Mouse (Mus musculus) neural tube, embryonic 13.5 days (tissue): Measurements from ENCODE around the gene Ankrd65. TPM values are rescaled to one million over a fixed set of nuclear protein-coding genes. Genes with fewer than 3 reads are reported as not detected.
A peak's percentile ranks its signal among the peaks of the same experiment; 100 is the strongest.
"Not testable (repeated sequence)": the region's sequence is repeated elsewhere in the genome, so short reads cannot be mapped to it uniquely, and the experiment has no call there.

ENCODE experiments used
- ATAC-seq: fragments of 200-750 bp; cut with Nextera tagmentation; 2 replicates; pipeline ENCODE4 v1.8.0; 2017; ENCODE audit warnings: low read depth, mild to moderate bottlenecking, moderate TSS enrichment, moderate library complexity
- H3K27ac ChIP-seq: fragments of 300-500 bp; sonication (generic); replicated peaks from 2 replicates; pipeline ENCODE4 v1.5.1; 2015; ENCODE audit warnings: moderate library complexity, mild to moderate bottlenecking, inconsistent platforms
- H3K27me3 ChIP-seq: fragments of 300-500 bp; sonication (generic); 2 replicates; pipeline ENCODE4 v1.6.1; 2015; ENCODE audit warnings: mild to moderate bottlenecking, inconsistent platforms
- H3K36me3 ChIP-seq: fragments of 300-500 bp; sonication (generic); 2 replicates; pipeline ENCODE4 v1.6.1; 2015; ENCODE audit warnings: mild to moderate bottlenecking, inconsistent platforms
- H3K4me1 ChIP-seq: fragments of 300-500 bp; sonication (generic); replicated peaks from 2 replicates; pipeline ENCODE4 v1.6.1; 2015; ENCODE audit warnings: inconsistent platforms
- H3K4me2 ChIP-seq: fragments of 300-500 bp; sonication (generic); 2 replicates; pipeline ENCODE4 v1.6.1; 2015; ENCODE audit warnings: inconsistent platforms, mild to moderate bottlenecking, moderate library complexity
- H3K4me3 ChIP-seq: fragments of 300-500 bp; sonication (generic); 2 replicates; pipeline ENCODE4 v1.5.1; 2015; ENCODE audit warnings: mild to moderate bottlenecking, inconsistent platforms
- H3K9ac ChIP-seq: fragments of 300-500 bp; sonication (generic); 2 replicates; pipeline ENCODE4 v1.6.1; 2015; ENCODE audit warnings: moderate library complexity, mild to moderate bottlenecking, inconsistent platforms
- H3K9me3 ChIP-seq: fragments of 300-500 bp; sonication (generic); 2 replicates; pipeline ENCODE4 v1.6.1; 2016; ENCODE audit warnings: inconsistent platforms
- WGBS: fragments of 180-500 bp; shearing (Covaris S2); methylation state at CpG from one replicate; pipeline ENCODE4 v1.1.7; 2015; 5-methylcytosine and 5-hydroxymethylcytosine counted together
- polyA plus RNA-seq: library from polyadenylated mRNA; unstranded; fragments of >200 nt; fragmentation: Nextera tagmentation; extraction: Ambion mirVana; gene quantifications from 2 replicates; pipeline ENCODE4 v1.2.1, GENCODE M21; 2015

The Ankrd65 gene
- not detected in 2 replicates for polyA plus RNA-seq

GRCm38 (mm10) chr4:155790021-155790489, at the start of gene Ankrd65:
TSS of gene Ankrd65 (plus strand) at chr4:155790439.
- no peaks in the 10 kb centered on the region for H3K27me3 ChIP-seq
- ATAC-seq = no peak
- no peak within 1 kb of the TSS for H3K27ac ChIP-seq
- H3K9ac ChIP-seq = no peak within 1 kb of the TSS
- H3K4me3 ChIP-seq = no peak within 1 kb of the TSS
- H3K4me1 ChIP-seq = peaks cover 6% of the 10 kb centered on the region; the same call in 1 of the 2 replicates
- H3K9me3 ChIP-seq = no peaks in the 10 kb centered on the region
- WGBS = 85% methylated on average over 3 of the region's 3 CpGs
- H3K36me3 ChIP-seq = no peaks in the 10 kb centered on the region
- no peak within 1 kb of the TSS for H3K4me2 ChIP-seq

- WGBS = 91% methylated on average over 10 of the region's 10 CpGs
- ATAC-seq, H3K4me3 ChIP-seq, H3K9me3 ChIP-seq, H3K4me2 ChIP-seq, H3K9ac ChIP-seq, H3K27me3 ChIP-seq, H3K27ac ChIP-seq: not testable (repeated sequence)
- Histone ChIP-seq H3K4me1 (peaks cover 26% of the 10 kb centered on the region), H3K36me3 (peaks cover 81% of the 10 kb centered on the region)
Measured at GRCm38 (mm10) chr4:155740681-155741080, 49.6 kb upstream of the Ankrd65 start.

DNA sequence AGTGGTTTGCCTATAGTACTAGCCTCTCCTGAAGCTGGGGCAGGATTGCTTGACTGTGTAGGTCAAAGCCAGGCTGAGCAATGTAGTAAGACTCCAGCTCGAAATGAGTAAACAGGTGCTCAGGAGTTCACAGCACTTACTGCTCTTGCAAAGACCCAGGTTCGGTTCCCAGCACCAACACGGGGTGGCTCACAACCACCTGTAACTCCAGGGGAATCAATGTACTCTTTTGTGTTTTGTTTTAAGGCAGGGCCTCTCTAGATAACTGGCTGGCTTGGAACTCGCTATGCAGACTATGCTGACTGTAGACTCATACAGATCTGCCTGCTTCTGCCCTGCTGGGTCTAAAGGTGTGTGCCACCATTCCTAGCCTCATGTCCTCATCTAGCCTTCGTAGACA, 47.6 kb upstream of the Ankrd65 start:
- no peaks in the 10 kb centered on the region for H3K9me3 ChIP-seq
- H3K27me3 ChIP-seq = no peaks in the 10 kb centered on the region
- H3K27ac ChIP-seq = no peak overlapping the region
- H3K9ac ChIP-seq = no peak overlapping the region
- peaks cover 6% of the 10 kb centered on the region for H3K4me1 ChIP-seq
- ATAC-seq = no peak
- peaks cover 90% of the 10 kb centered on the region for H3K36me3 ChIP-seq
- WGBS = 91% methylated on average over 5 of the region's 5 CpGs
- no peak overlapping the region for H3K4me2 ChIP-seq
- no peak overlapping the region for H3K4me3 ChIP-seq

GRCm38 (mm10) chr4:155744474-155744873, 45.8 kb upstream of the Ankrd65 start:
- 94% methylated on average over 8 of the region's 8 CpGs for WGBS
- Histone ChIP-seq H3K27me3 (no peaks in the 10 kb centered on the region), H3K4me1 (no peaks in the 10 kb centered on the region; the same call in 1 of the 2 replicates), H3K9ac (no peak overlapping the region), H3K27ac (no peak overlapping the region), H3K4me3 (no peak overlapping the region), H3K4me2 (no peak overlapping the region), H3K9me3 (no peaks in the 10 kb centered on the region), H3K36me3 (peaks cover 99% of the 10 kb centered on the region)
- ATAC-seq = no peak

- Histone ChIP-seq H3K9ac (no peak overlapping the region), H3K4me3 (no peak overlapping the region), H3K4me2 (no peak overlapping the region), H3K27ac (no peak overlapping the region), H3K9me3 (no peaks in the 10 kb centered on the region), H3K36me3 (peaks cover 99% of the 10 kb centered on the region), H3K27me3 (no peaks in the 10 kb centered on the region), H3K4me1 (no peaks in the 10 kb centered on the region)
- no peak for ATAC-seq
- WGBS = 94% methylated on average over 5 of the region's 5 CpGs
Measured at GRCm38 (mm10) chr4:155745136-155745535, 45.1 kb upstream of the Ankrd65 start.

GRCm38 (mm10) chr4:155746036-155746548, 44.1 kb upstream of the Ankrd65 start:
- WGBS = 88% methylated on average over 8 of the region's 8 CpGs
- Histone ChIP-seq H3K4me3 (no peak overlapping the region), H3K9ac (no peak overlapping the region), H3K27ac (no peak overlapping the region), H3K4me1 (no peaks in the 10 kb centered on the region), H3K27me3 (no peaks in the 10 kb centered on the region), H3K4me2 (no peak overlapping the region), H3K36me3 (peaks cover 99% of the 10 kb centered on the region), H3K9me3 (no peaks in the 10 kb centered on the region)
- ATAC-seq = no peak

DNA sequence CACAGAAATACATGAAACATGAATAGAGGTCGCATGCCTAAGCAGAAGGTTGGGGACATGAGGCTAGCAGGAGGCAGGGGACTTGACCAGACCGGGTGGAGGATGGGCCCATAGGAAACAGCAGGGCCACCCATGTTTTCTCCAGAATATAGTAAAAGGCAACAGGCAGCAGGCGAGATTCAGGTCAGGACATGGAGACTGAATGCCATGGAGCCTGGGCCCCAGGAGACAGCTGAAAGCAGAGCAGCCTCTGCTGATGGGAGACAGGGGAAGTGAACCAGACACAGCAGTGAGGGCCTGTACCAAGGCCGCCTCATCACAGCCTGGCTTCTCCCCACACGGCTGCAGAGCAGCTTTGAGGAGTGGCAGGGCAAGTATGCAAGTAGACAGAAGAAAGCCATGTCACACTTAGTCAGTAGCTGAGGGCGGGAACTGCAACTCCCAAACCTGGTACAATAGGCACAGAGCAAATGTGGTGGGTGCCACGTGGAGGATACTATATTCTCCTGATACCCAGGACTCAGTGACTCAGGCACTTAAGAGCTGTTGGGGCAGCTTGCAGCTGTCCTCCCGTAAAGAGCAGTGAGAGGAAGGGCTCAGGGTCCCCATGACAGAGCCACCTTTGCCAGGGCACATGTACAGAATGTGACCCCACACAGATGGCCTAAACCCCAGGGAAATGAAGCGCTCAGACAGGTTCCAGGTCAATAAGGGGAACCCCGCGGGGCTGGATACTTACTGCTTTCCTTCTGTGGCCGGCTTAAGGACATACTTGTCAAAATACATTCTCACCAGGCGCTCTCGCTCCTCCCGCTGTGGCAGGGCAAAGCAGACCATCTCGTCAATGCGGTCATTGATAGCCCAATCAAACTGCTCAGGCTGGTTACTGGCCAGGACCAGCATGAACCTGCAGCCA, 43.4 kb upstream of the Ankrd65 start:
- no peak for ATAC-seq
- Histone ChIP-seq H3K4me1 (no peaks in the 10 kb centered on the region), H3K4me2 (no peak overlapping the region), H3K27me3 (no peaks in the 10 kb centered on the region), H3K9me3 (no peaks in the 10 kb centered on the region), H3K4me3 (no peak overlapping the region), H3K9ac (no peak overlapping the region), H3K36me3 (peaks cover 98% of the 10 kb centered on the region), H3K27ac (no peak overlapping the region)
- WGBS = 87% methylated on average over 17 of the region's 17 CpGs

- Histone ChIP-seq H3K27me3 (no peaks in the 10 kb centered on the region), H3K9ac (no peak overlapping the region), H3K4me3 (no peak overlapping the region), H3K9me3 (no peaks in the 10 kb centered on the region), H3K4me1 (peaks cover 31% of the 10 kb centered on the region), H3K36me3 (peaks cover 55% of the 10 kb centered on the region), H3K4me2 (no peak overlapping the region), H3K27ac (no peak overlapping the region)
- 94% methylated on average over 12 of the region's 12 CpGs for WGBS
- ATAC-seq = no peak
Measured at GRCm38 (mm10) chr4:155757011-155757410, 33.2 kb upstream of the Ankrd65 start.

GRCm38 (mm10) chr4:155759862-155760612, 30.2 kb upstream of the Ankrd65 start:
- peak overlapping the region; percentile 82 for H3K9ac ChIP-seq
- WGBS = 2% methylated on average over 10 of the region's 10 CpGs
- H3K9me3 ChIP-seq = no peaks in the 10 kb centered on the region
- peak overlapping the region; percentile 100 for H3K4me2 ChIP-seq
- peak overlapping the region; percentile 90 for H3K4me3 ChIP-seq
- 0 out of 2 replicates have a peak overlapping the region, but pooled peaks have one; percentile 54 for H3K27ac ChIP-seq
- H3K27me3 ChIP-seq = no peaks in the 10 kb centered on the region
- H3K4me1 ChIP-seq = peaks cover 31% of the 10 kb centered on the region
- peaks cover 26% of the 10 kb centered on the region for H3K36me3 ChIP-seq
- ATAC-seq = peak; percentile 49

GRCm38 (mm10) chr4:155760613-155761355, 29.5 kb upstream of the Ankrd65 start, which contains the start of gene Atad3a:
TSS of gene Atad3a (minus strand) at chr4:155761093.
- Histone ChIP-seq H3K9ac (peak within 1 kb of the TSS; percentile 82), H3K4me3 (peak within 1 kb of the TSS; percentile 90), H3K4me2 (peak within 1 kb of the TSS; percentile 100), H3K27ac (peak within 1 kb of the TSS; percentile 54; the same call in 1 of the 2 replicates), H3K27me3 (no peaks in the 10 kb centered on the region), H3K9me3 (no peaks in the 10 kb centered on the region), H3K4me1 (peaks cover 31% of the 10 kb centered on the region), H3K36me3 (peaks cover 19% of the 10 kb centered on the region)
- WGBS = under 1% methylated on average over 68 of the region's 68 CpGs
- peak; percentile 94 for ATAC-seq

DNA sequence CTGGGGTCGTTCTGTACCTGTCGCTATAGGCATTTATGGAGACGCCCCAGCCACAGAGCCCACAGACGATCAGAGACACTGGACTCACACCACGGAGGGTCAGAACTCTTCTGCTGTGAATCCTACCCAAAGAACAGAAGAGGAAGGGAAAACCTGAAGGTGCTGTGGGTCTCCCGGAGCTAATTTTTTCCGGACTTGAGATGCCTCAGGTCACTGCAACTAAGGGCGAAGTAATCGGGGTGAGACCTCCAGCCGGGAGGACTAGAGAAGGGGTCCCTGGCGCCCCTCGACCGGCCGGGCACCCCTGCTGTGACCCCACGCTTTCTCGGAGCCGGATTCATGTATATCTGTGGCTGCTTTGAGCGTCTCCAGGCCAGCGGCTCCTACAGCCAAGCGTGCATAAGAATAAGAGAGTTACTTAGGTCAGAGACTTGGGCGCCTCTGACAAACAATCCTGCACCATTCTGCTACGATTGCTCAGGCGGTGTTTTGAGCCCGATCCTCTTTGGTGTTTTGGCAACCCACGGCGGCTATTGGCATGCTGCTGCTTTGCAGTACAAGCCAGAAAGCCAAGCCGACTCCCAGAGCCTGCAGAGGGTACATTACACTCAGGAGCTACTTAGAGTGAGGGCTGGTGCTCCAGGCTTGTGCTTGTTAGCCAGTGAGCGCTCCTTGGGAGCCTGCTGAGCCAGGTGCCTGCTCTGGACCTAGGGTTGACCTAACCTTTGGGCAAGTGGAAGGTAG, 28.7 kb upstream of the Ankrd65 start:
- ATAC-seq = peak; percentile 34; the same call in 1 of the 2 replicates
- 3% methylated on average over 28 of the region's 28 CpGs for WGBS
- Histone ChIP-seq H3K4me1 (peaks cover 31% of the 10 kb centered on the region), H3K4me3 (peak overlapping the region; percentile 90), H3K9me3 (no peaks in the 10 kb centered on the region), H3K36me3 (peaks cover 11% of the 10 kb centered on the region), H3K27me3 (no peaks in the 10 kb centered on the region), H3K27ac (0 out of 2 replicates have a peak overlapping the region, but pooled peaks have one; percentile 18), H3K4me2 (peak overlapping the region; percentile 100), H3K9ac (peak overlapping the region; percentile 81)
